Mouse (Mus musculus) MEL (cell line): ENCODE results near the gene Lrba.

ENCODE experiments used
- CTCF ChIP-seq, 3 experiments: IDR thresholded peaks in 2 of 3; conservative IDR thresholded peaks in 1 of 3; 2 replicates each; pipeline ENCODE4 v1.5.1; 2011 to 2012; ENCODE audit warnings: low read length in 3 of 3, low read depth in 2 of 3, mild to moderate bottlenecking in 2 of 3, improper control_type of control experiment in 1 of 3, inconsistent platforms in 1 of 3, mixed read lengths in 1 of 3, moderate library complexity in 1 of 3; ENCODE audit not compliant: control insufficient read depth in 1 of 3, insufficient read depth in 1 of 3, poor library complexity in 1 of 3, severe bottlenecking in 1 of 3
- E2F4 ChIP-seq: IDR thresholded peaks from 2 replicates; pipeline ENCODE4 v1.6.1; 2011; ENCODE audit warnings: low read depth, low read length, improper control_type of control experiment, borderline replicate concordance
- EP300 ChIP-seq, 2 experiments: IDR thresholded peaks; 2 replicates each; pipeline ENCODE4 v1.6.1; 2011; ENCODE audit warnings: improper control_type of control experiment in 2 of 2, low read length in 2 of 2, low read depth in 1 of 2, mild to moderate bottlenecking in 1 of 2
- HCFC1 ChIP-seq: IDR thresholded peaks from 2 replicates; pipeline ENCODE4 v1.6.1; 2012; ENCODE audit warnings: low read depth, mild to moderate bottlenecking, inconsistent platforms, low read length, improper control_type of control experiment, moderate library complexity
- MEF2A ChIP-seq: IDR thresholded peaks from 2 replicates; pipeline ENCODE4 v1.6.1; 2014; ENCODE audit warnings: low read depth, mild to moderate bottlenecking, inconsistent platforms, low read length, improper control_type of control experiment; ENCODE audit not compliant: poor library complexity, insufficient replicate concordance, severe bottlenecking; ENCODE audit errors: extremely low read depth
- MXI1 ChIP-seq: IDR thresholded peaks from 2 replicates; pipeline ENCODE4 v1.6.1; 2011; ENCODE audit warnings: mild to moderate bottlenecking, low read depth, low read length, improper control_type of control experiment
- MYB ChIP-seq: IDR thresholded peaks from 2 replicates; pipeline ENCODE4 v1.6.1; 2011; ENCODE audit warnings: mild to moderate bottlenecking, low read depth, low read length, improper control_type of control experiment
- NELFE ChIP-seq: IDR thresholded peaks from 2 replicates; pipeline ENCODE4 v1.6.1; 2011; ENCODE audit warnings: low read depth, low read length, improper control_type of control experiment
- NRF1 ChIP-seq: IDR thresholded peaks from 2 replicates; pipeline ENCODE4 v1.6.1; 2014; ENCODE audit warnings: low read depth, mild to moderate bottlenecking, inconsistent platforms, low read length, improper control_type of control experiment, moderate library complexity; ENCODE audit not compliant: poor library complexity, insufficient read depth, severe bottlenecking
- POLR2A ChIP-seq, 2 experiments: IDR thresholded peaks; 2 replicates each; pipeline ENCODE4 v1.6.1; 2011 to 2012; ENCODE audit warnings: low read length in 2 of 2, mild to moderate bottlenecking in 2 of 2, control low read depth in 1 of 2, improper control_type of control experiment in 1 of 2, low read depth in 1 of 2, moderate library complexity in 1 of 2; ENCODE audit not compliant: control insufficient read depth in 1 of 2, insufficient read depth in 1 of 2, poor library complexity in 1 of 2
- ZMIZ1 ChIP-seq: IDR thresholded peaks from 2 replicates; pipeline ENCODE4 v1.6.1; 2012; ENCODE audit warnings: low read depth, mild to moderate bottlenecking, inconsistent platforms, low read length, improper control_type of control experiment, moderate library complexity

GRCm38 (mm10) chr3:86423828-86424227 lies 199.3 kb downstream of the Lrba start:
- TF ChIP-seq CTCF (IDR thresholded peaks at IDR 0.05 in 2 of 3, conservative IDR thresholded peaks at IDR 0.05 in 1 of 3; ENCODE audit: control insufficient read depth in 1 of 3, insufficient read depth in 1 of 3, low read depth in 2 of 3, low read length in 3 of 3, poor library complexity in 1 of 3, severe bottlenecking in 1 of 3) (no peak), MYB (no peak), ZMIZ1 (no peak), POLR2A (IDR thresholded peaks at IDR 0.05; ENCODE audit: control insufficient read depth in 1 of 2, insufficient read depth in 1 of 2, low read depth in 1 of 2, low read length in 2 of 2, poor library complexity in 1 of 2) (no peak), NRF1 (no peak), E2F4 (no peak), NELFE (no peak), HCFC1 (no peak), EP300 (IDR thresholded peaks at IDR 0.05; ENCODE audit: low read depth in 1 of 2, low read length in 2 of 2) (peak; percentile 80), MXI1 (no peak), MEF2A (no peak)
